Mouse (Mus musculus): ENCODE data around the gene Tram2. TPM values are rescaled to one million over a fixed set of nuclear protein-coding genes. Genes with fewer than 3 reads are reported as not detected.

Gene Tram2
- polyA plus RNA-seq, 1 experiment from 2014 or later = 8.1 TPM

- H3K4me1 ChIP-seq (ENCODE audit: insufficient read depth, low read depth, low read length) = no peaks in the 10 kb centered on the region
- no peak overlapping the region for H3K27ac ChIP-seq (ENCODE audit: low read length)
- H3K4me3 ChIP-seq (ENCODE audit: low read depth, low read length) = no peak overlapping the region
- no peaks in the 10 kb centered on the region for H3K9me3 ChIP-seq (ENCODE audit: low read length)
- no peaks in the 10 kb centered on the region for H3K36me3 ChIP-seq (ENCODE audit: insufficient read depth, low read length)
- H3K4me2 ChIP-seq (replicated peaks; ENCODE audit: low read depth, low read length) = no peak overlapping the region
- DNase-seq (ENCODE audit: low spot score) (peak; percentile 17), ATAC-seq (peak; percentile 76)
- no peak overlapping the region for H3K9ac ChIP-seq (replicated peaks; ENCODE audit: low read depth)
- TF ChIP-seq CTCF (IDR thresholded peaks at IDR 0.05) (peak; percentile 11; the same call in 1 of the 2 replicates), EP300 (IDR thresholded peaks at IDR 0.05) (no peak)
- 80% methylated on average over 23 of the region's 23 CpGs for WGBS
- H3K27me3 ChIP-seq (replicated peaks; ENCODE audit: insufficient read depth, low read length) = no peaks in the 10 kb centered on the region
Measured at GRCm38 (mm10) chr1:21097001-21097989, 18.3 kb upstream of the Tram2 start.

- no peak overlapping the region for H3K4me3 ChIP-seq (ENCODE audit: low read depth, low read length)
- 57% methylated on average over 4 of the region's 4 CpGs for WGBS
- DNase-seq (ENCODE audit: low spot score) (no peak), ATAC-seq (no peak)
- no peaks in the 10 kb centered on the region for H3K36me3 ChIP-seq (ENCODE audit: insufficient read depth, low read length)
- TF ChIP-seq CTCF (IDR thresholded peaks at IDR 0.05) (no peak), EP300 (IDR thresholded peaks at IDR 0.05) (no peak)
- H3K4me1 ChIP-seq (ENCODE audit: insufficient read depth, low read depth, low read length) = peaks cover 1% of the 10 kb centered on the region; the same call in 1 of the 2 replicates
- H3K9ac ChIP-seq (replicated peaks; ENCODE audit: low read depth) = no peak overlapping the region
- no peaks in the 10 kb centered on the region for H3K9me3 ChIP-seq (ENCODE audit: low read length)
- H3K27me3 ChIP-seq (replicated peaks; ENCODE audit: insufficient read depth, low read length) = no peaks in the 10 kb centered on the region
- H3K4me2 ChIP-seq (replicated peaks; ENCODE audit: low read depth, low read length) = no peak overlapping the region
- no peak overlapping the region for H3K27ac ChIP-seq (ENCODE audit: low read length)
Measured at GRCm38 (mm10) chr1:21094644-21095215, 15.7 kb upstream of the Tram2 start.

GRCm38 (mm10) chr1:21089661-21090117 lies 10.7 kb upstream of the Tram2 start:
- 22% methylated on average over 6 of the region's 6 CpGs for WGBS
- Histone ChIP-seq H3K9me3 (ENCODE audit: low read length) (no peaks in the 10 kb centered on the region), H3K4me1 (ENCODE audit: insufficient read depth, low read depth, low read length) (peaks cover 6% of the 10 kb centered on the region; the same call in 1 of the 2 replicates), H3K27ac (ENCODE audit: low read length) (peak overlapping the region; percentile 55; the same call in 1 of the 2 replicates), H3K36me3 (ENCODE audit: insufficient read depth, low read length) (no peaks in the 10 kb centered on the region), H3K27me3 (replicated peaks; ENCODE audit: insufficient read depth, low read length) (no peaks in the 10 kb centered on the region), H3K4me2 (replicated peaks; ENCODE audit: low read depth, low read length) (no peak overlapping the region), H3K9ac (replicated peaks; ENCODE audit: low read depth) (0 out of 2 replicates have a peak overlapping the region, but pooled peaks have one; percentile 12), H3K4me3 (ENCODE audit: low read depth, low read length) (no peak overlapping the region)
- no peak for DNase-seq (ENCODE audit: low spot score)
- TF ChIP-seq CTCF (IDR thresholded peaks at IDR 0.05) (no peak), EP300 (IDR thresholded peaks at IDR 0.05) (no peak)
- peak; percentile 71 for ATAC-seq

- Histone ChIP-seq H3K4me1 (ENCODE audit: insufficient read depth, low read depth, low read length) (peaks cover 6% of the 10 kb centered on the region; the same call in 1 of the 2 replicates), H3K9me3 (ENCODE audit: low read length) (no peaks in the 10 kb centered on the region), H3K4me3 (ENCODE audit: low read depth, low read length) (no peak overlapping the region), H3K36me3 (ENCODE audit: insufficient read depth, low read length) (no peaks in the 10 kb centered on the region), H3K4me2 (replicated peaks; ENCODE audit: low read depth, low read length) (no peak overlapping the region), H3K9ac (replicated peaks; ENCODE audit: low read depth) (no peak overlapping the region), H3K27ac (ENCODE audit: low read length) (no peak overlapping the region), H3K27me3 (replicated peaks; ENCODE audit: insufficient read depth, low read length) (no peaks in the 10 kb centered on the region)
- WGBS = 80% methylated on average over 5 of the region's 5 CpGs
- DNase-seq (ENCODE audit: low spot score) (no peak), ATAC-seq (no peak)
- TF ChIP-seq CTCF (IDR thresholded peaks at IDR 0.05) (no peak), EP300 (IDR thresholded peaks at IDR 0.05) (no peak)
Measured at GRCm38 (mm10) chr1:21086291-21086690, 7.3 kb upstream of the Tram2 start.

GRCm38 (mm10) chr1:21084661-21085060 lies 5.6 kb upstream of the Tram2 start:
- WGBS = 46% methylated on average over 2 of the region's 2 CpGs
- H3K9ac ChIP-seq (replicated peaks; ENCODE audit: low read depth) = no peak overlapping the region
- TF ChIP-seq CTCF (IDR thresholded peaks at IDR 0.05) (no peak), EP300 (IDR thresholded peaks at IDR 0.05) (no peak)
- no peak for ATAC-seq
- no peak for DNase-seq (ENCODE audit: low spot score)
- H3K27ac ChIP-seq (ENCODE audit: low read length) = no peak overlapping the region
- H3K4me2 ChIP-seq (replicated peaks; ENCODE audit: low read depth, low read length) = no peak overlapping the region
- H3K9me3 ChIP-seq (ENCODE audit: low read length) = no peaks in the 10 kb centered on the region
- H3K36me3 ChIP-seq (ENCODE audit: insufficient read depth, low read length) = no peaks in the 10 kb centered on the region
- peaks cover 4% of the 10 kb centered on the region; the same call in 1 of the 2 replicates for H3K4me1 ChIP-seq (ENCODE audit: insufficient read depth, low read depth, low read length)
- H3K4me3 ChIP-seq (ENCODE audit: low read depth, low read length) = no peak overlapping the region
- H3K27me3 ChIP-seq (replicated peaks; ENCODE audit: insufficient read depth, low read length) = no peaks in the 10 kb centered on the region

- no peak for ATAC-seq
Measured at GRCm38 (mm10) chr1:21080362-21080761, 1.3 kb upstream of the Tram2 start.

More at GRCm38 (mm10) chr1:21080362-21080761, 1.3 kb upstream of the Tram2 start:
- Histone ChIP-seq H3K9me3 (ENCODE audit: low read length) (no peaks in the 10 kb centered on the region), H3K4me1 (ENCODE audit: insufficient read depth, low read depth, low read length) (peaks cover 24% of the 10 kb centered on the region), H3K9ac (replicated peaks; ENCODE audit: low read depth) (no peak overlapping the region), H3K27me3 (replicated peaks; ENCODE audit: insufficient read depth, low read length) (no peaks in the 10 kb centered on the region), H3K4me2 (replicated peaks; ENCODE audit: low read depth, low read length) (no peak overlapping the region), H3K36me3 (ENCODE audit: insufficient read depth, low read length) (no peaks in the 10 kb centered on the region), H3K27ac (ENCODE audit: low read length) (no peak overlapping the region), H3K4me3 (ENCODE audit: low read depth, low read length) (no peak overlapping the region)
- TF ChIP-seq EP300 (IDR thresholded peaks at IDR 0.05) (no peak), CTCF (IDR thresholded peaks at IDR 0.05) (peak; percentile 44)
- WGBS = 88% methylated on average over 12 of the region's 12 CpGs
- DNase-seq (ENCODE audit: low spot score) = no peak
